Mouse (Mus musculus): ENCODE data around the gene Fxyd3. TPM values are rescaled to one million over a fixed set of nuclear protein-coding genes. Genes with fewer than 3 reads are reported as not detected.
A peak's percentile ranks its signal among the peaks of the same experiment; 100 is the strongest.

Fxyd3 gene
- total RNA-seq, 1 experiment = 3.2 TPM

- H3K27ac ChIP-seq (ENCODE audit: insufficient read depth, low read depth, low read length, poor library complexity, severe bottlenecking) = no peak overlapping the region
- in situ Hi-C loops (cut with MboI; ENCODE audit: low sequenced_read_pairs in 2 of 2, unreplicated experiment in 2 of 2) = no loop called here
- no peaks in the 10 kb centered on the region for H3K36me3 ChIP-seq (ENCODE audit: control insufficient read depth, insufficient read depth, low read length, poor library complexity, severe bottlenecking)
- peak overlapping the region; percentile 60 to 70 for H3K4me3 ChIP-seq (ENCODE audit: insufficient read depth in 1 of 2, low read depth in 1 of 2, low read length in 2 of 2, poor library complexity in 1 of 2, severe bottlenecking in 1 of 2)
- DNase-seq (ENCODE audit: low read depth, low spot score) = no peak
- peak; percentile 8; the same call in 1 of the 2 replicates for TF ChIP-seq MAFK (IDR thresholded peaks at IDR 0.05; ENCODE audit: insufficient read depth, low read depth, low read length)
- no peak for TF ChIP-seq CHD2 (IDR thresholded peaks at IDR 0.05; ENCODE audit: low read depth, low read length)
- H3K9ac ChIP-seq (ENCODE audit: insufficient read depth, low read depth, low read length, poor library complexity, severe bottlenecking) = peak overlapping the region; percentile 64; the same call in 1 of the 2 replicates
- no peaks in the 10 kb centered on the region for H3K9me3 ChIP-seq (ENCODE audit: control insufficient read depth, insufficient read depth, low read depth, low read length)
- peaks cover 0 to 16% of the 10 kb centered on the region in 2 experiments; a peak in 2 of 4 replicates for H3K4me1 ChIP-seq (ENCODE audit: control insufficient read depth in 2 of 2, insufficient read depth in 2 of 2, low read length in 2 of 2, poor library complexity in 1 of 2)
Measured at GRCm38 (mm10) chr7:31116721-31117145, 40.2 kb upstream of the Fxyd3 start.

- peaks cover 0 to 16% of the 10 kb centered on the region in 2 experiments; a peak in 2 of 4 replicates for H3K4me1 ChIP-seq (ENCODE audit: control insufficient read depth in 2 of 2, insufficient read depth in 2 of 2, low read length in 2 of 2, poor library complexity in 1 of 2)
- no peaks in the 10 kb centered on the region for H3K36me3 ChIP-seq (ENCODE audit: control insufficient read depth, insufficient read depth, low read length, poor library complexity, severe bottlenecking)
- no peak for TF ChIP-seq MAFK (IDR thresholded peaks at IDR 0.05; ENCODE audit: insufficient read depth, low read depth, low read length)
- no peak for TF ChIP-seq ZNF384 (IDR thresholded peaks at IDR 0.05; ENCODE audit: low read depth, low read length)
- no peak for TF ChIP-seq CHD2 (IDR thresholded peaks at IDR 0.05; ENCODE audit: low read depth, low read length)
- no peak for TF ChIP-seq ZC3H11A (IDR thresholded peaks at IDR 0.05; ENCODE audit: borderline replicate concordance, low read depth, low read length)
- no peak overlapping the region for H3K27ac ChIP-seq (ENCODE audit: insufficient read depth, low read depth, low read length, poor library complexity, severe bottlenecking)
- H3K9me3 ChIP-seq (ENCODE audit: control insufficient read depth, insufficient read depth, low read depth, low read length) = no peaks in the 10 kb centered on the region
- H3K9ac ChIP-seq (ENCODE audit: insufficient read depth, low read depth, low read length, poor library complexity, severe bottlenecking) = no peak overlapping the region; the same call in 1 of the 2 replicates
- H3K4me3 ChIP-seq (ENCODE audit: insufficient read depth in 1 of 2, low read depth in 1 of 2, low read length in 2 of 2, poor library complexity in 1 of 2, severe bottlenecking in 1 of 2) = peak overlapping the region in 1 of 2 experiments; percentile 33; a peak in 2 of 4 replicates
- in situ Hi-C loops (cut with MboI; ENCODE audit: low sequenced_read_pairs in 2 of 2, unreplicated experiment in 2 of 2) = no loop called here
- DNase-seq (ENCODE audit: low read depth, low spot score) = no peak
Measured at GRCm38 (mm10) chr7:31115587-31116043, 39.1 kb upstream of the Fxyd3 start.

GRCm38 (mm10) chr7:31115182-31115581, 38.7 kb upstream of the Fxyd3 start, which contains the start of gene Hpn:
TSS of gene Hpn (minus strand) at chr7:31115290.
- peak within 1 kb of the TSS; percentile 53 to 54; a peak in 3 of 4 replicates for H3K4me3 ChIP-seq (ENCODE audit: insufficient read depth in 1 of 2, low read depth in 1 of 2, low read length in 2 of 2, poor library complexity in 1 of 2, severe bottlenecking in 1 of 2)
- DNase-seq (ENCODE audit: low read depth, low spot score) = no peak
- TF ChIP-seq CHD2 (IDR thresholded peaks at IDR 0.05; ENCODE audit: low read depth, low read length) (no peak), MAFK (IDR thresholded peaks at IDR 0.05; ENCODE audit: insufficient read depth, low read depth, low read length) (no peak), ZNF384 (IDR thresholded peaks at IDR 0.05; ENCODE audit: low read depth, low read length) (no peak), HCFC1 (IDR thresholded peaks at IDR 0.05; ENCODE audit: borderline replicate concordance, insufficient read depth, low read length) (no peak), ZC3H11A (IDR thresholded peaks at IDR 0.05; ENCODE audit: borderline replicate concordance, low read depth, low read length) (no peak)
- peaks cover 0 to 16% of the 10 kb centered on the region in 2 experiments; a peak in 2 of 4 replicates for H3K4me1 ChIP-seq (ENCODE audit: control insufficient read depth in 2 of 2, insufficient read depth in 2 of 2, low read length in 2 of 2, poor library complexity in 1 of 2)
- no peaks in the 10 kb centered on the region for H3K36me3 ChIP-seq (ENCODE audit: control insufficient read depth, insufficient read depth, low read length, poor library complexity, severe bottlenecking)
- in situ Hi-C loops (cut with MboI; ENCODE audit: low sequenced_read_pairs in 2 of 2, unreplicated experiment in 2 of 2) = no loop called here
- peak within 1 kb of the TSS; percentile 49; the same call in 1 of the 2 replicates for H3K9ac ChIP-seq (ENCODE audit: insufficient read depth, low read depth, low read length, poor library complexity, severe bottlenecking)
- H3K9me3 ChIP-seq (ENCODE audit: control insufficient read depth, insufficient read depth, low read depth, low read length) = no peaks in the 10 kb centered on the region
- H3K27ac ChIP-seq (ENCODE audit: insufficient read depth, low read depth, low read length, poor library complexity, severe bottlenecking) = no peak within 1 kb of the TSS

DNA sequence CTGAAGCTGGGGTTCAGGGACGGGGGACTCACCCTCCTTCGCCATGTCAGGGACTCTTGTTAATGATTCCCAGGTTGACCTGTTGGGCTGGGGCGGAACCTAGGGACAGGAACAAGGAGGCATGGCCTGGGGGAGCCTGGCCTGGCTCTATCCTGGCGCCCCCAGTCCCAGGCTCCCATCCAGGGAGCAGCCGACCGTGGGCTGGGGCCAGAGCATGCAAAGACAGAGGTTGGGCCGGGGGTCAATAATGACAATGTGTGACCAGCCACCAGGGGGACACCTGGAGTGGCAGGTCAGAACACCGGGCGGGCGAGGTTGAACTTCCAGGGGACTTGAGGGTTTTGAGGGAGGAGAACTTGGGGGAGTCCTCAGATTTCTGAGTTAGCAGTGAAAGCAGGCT, 38.1 kb upstream of the Fxyd3 start:
- Histone ChIP-seq H3K9me3 (ENCODE audit: control insufficient read depth, insufficient read depth, low read depth, low read length) (no peaks in the 10 kb centered on the region), H3K27ac (ENCODE audit: insufficient read depth, low read depth, low read length, poor library complexity, severe bottlenecking) (no peak overlapping the region), H3K9ac (ENCODE audit: insufficient read depth, low read depth, low read length, poor library complexity, severe bottlenecking) (0 out of 2 replicates have a peak overlapping the region, but pooled peaks have one; percentile 49), H3K4me3 (ENCODE audit: insufficient read depth in 1 of 2, low read depth in 1 of 2, low read length in 2 of 2, poor library complexity in 1 of 2, severe bottlenecking in 1 of 2) (peak overlapping the region; percentile 53 to 54; a peak in 2 of 4 replicates), H3K36me3 (ENCODE audit: control insufficient read depth, insufficient read depth, low read length, poor library complexity, severe bottlenecking) (no peaks in the 10 kb centered on the region), H3K4me1 (ENCODE audit: control insufficient read depth in 2 of 2, insufficient read depth in 2 of 2, low read length in 2 of 2, poor library complexity in 1 of 2) (peaks cover 0 to 16% of the 10 kb centered on the region in 2 experiments; a peak in 2 of 4 replicates)
- TF ChIP-seq HCFC1 (IDR thresholded peaks at IDR 0.05; ENCODE audit: borderline replicate concordance, insufficient read depth, low read length) = no peak
- no peak for TF ChIP-seq ZNF384 (IDR thresholded peaks at IDR 0.05; ENCODE audit: low read depth, low read length)
- no peak for TF ChIP-seq ZC3H11A (IDR thresholded peaks at IDR 0.05; ENCODE audit: borderline replicate concordance, low read depth, low read length)
- TF ChIP-seq CHD2 (IDR thresholded peaks at IDR 0.05; ENCODE audit: low read depth, low read length) = no peak
- TF ChIP-seq MAFK (IDR thresholded peaks at IDR 0.05; ENCODE audit: insufficient read depth, low read depth, low read length) = no peak
- in situ Hi-C loops (cut with MboI; ENCODE audit: low sequenced_read_pairs in 2 of 2, unreplicated experiment in 2 of 2) = no loop called here
- no peak for DNase-seq (ENCODE audit: low read depth, low spot score)
